Mouse (Mus musculus) gastrocnemius, adult 2 months (tissue): ENCODE measurements around the gene 3110082I17Rik. TPM values are rescaled to one million over a fixed set of nuclear protein-coding genes. Genes with fewer than 3 reads are reported as not detected.

Source experiments
- DNase-seq: peaks from one replicate; pipeline ENCODE4 v3.0.0; 2022
- H3K27ac ChIP-seq: fragments of 200-600 bp; 2 replicates; pipeline ENCODE4 v1.8.1; 2022; ENCODE audit warnings: mild to moderate bottlenecking
- H3K4me3 ChIP-seq: fragments of 200-600 bp; 2 replicates; pipeline ENCODE4 v1.8.1; 2022; ENCODE audit warnings: mild to moderate bottlenecking, moderate library complexity
- CTCF ChIP-seq: fragments of 200-600 bp; IDR thresholded peaks from 2 replicates; pipeline ENCODE4 v1.8.1; 2022; ENCODE audit warnings: antibody characterized with exemption, mild to moderate bottlenecking, moderate library complexity
- intact Hi-C: fragments of 180-260 bp; cut with DNase I; formaldehyde crosslinking; loops from one replicate; pipeline ENCODE4 v1.15.1; 2025
- microRNA-seq: library from miRNA; unstranded; fragments of <30 nt; microRNA quantifications from one replicate; pipeline ENCODE4 v1.2.0, GENCODE M21; 2021
- total RNA-seq, 2 experiments: library from RNA; stranded (reverse); gene quantifications; 2 replicates each; pipeline ENCODE4 v1.2.3; 2021

The 3110082I17Rik gene
- total RNA-seq, 2 experiments from 2014 or later: 7.9 to 10.3 TPM

DNA sequence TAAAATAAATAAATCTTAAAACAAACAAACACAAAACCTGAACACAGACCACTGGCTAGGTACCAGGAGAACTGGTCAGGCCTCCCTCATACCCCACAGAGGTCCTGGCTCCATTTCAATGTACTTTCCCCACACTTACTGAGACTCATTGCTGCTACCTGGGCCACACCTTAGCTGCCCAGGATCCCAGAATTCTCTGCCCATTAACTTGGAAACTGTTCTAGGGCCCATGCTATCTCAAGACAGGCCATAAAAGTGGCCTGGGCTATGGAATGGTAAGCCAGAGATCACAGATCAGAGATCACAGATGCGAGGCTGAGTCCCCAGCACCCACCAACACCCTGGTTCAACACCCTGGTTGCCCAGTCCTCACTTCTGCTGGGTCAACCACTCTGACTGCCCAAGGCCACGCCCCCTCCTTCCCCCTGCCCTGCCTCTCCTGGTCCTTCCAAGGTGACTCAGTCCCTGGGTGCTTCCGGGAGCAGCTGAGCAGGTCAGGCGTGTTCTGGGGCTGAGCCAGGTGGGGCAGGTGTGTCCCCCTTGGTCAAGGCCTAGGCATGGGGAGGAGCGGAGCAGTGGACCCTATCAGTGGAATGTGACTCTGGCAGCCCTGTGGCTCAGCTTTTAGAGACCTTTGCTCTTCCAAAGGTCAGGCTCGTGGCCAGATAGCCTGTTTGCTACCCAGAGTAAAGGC lies 143.2 kb downstream of the 3110082I17Rik start:
- TF ChIP-seq CTCF: no peak
- intact Hi-C loops: no loop called here
- H3K27ac ChIP-seq: no peak overlapping the region

DNA sequence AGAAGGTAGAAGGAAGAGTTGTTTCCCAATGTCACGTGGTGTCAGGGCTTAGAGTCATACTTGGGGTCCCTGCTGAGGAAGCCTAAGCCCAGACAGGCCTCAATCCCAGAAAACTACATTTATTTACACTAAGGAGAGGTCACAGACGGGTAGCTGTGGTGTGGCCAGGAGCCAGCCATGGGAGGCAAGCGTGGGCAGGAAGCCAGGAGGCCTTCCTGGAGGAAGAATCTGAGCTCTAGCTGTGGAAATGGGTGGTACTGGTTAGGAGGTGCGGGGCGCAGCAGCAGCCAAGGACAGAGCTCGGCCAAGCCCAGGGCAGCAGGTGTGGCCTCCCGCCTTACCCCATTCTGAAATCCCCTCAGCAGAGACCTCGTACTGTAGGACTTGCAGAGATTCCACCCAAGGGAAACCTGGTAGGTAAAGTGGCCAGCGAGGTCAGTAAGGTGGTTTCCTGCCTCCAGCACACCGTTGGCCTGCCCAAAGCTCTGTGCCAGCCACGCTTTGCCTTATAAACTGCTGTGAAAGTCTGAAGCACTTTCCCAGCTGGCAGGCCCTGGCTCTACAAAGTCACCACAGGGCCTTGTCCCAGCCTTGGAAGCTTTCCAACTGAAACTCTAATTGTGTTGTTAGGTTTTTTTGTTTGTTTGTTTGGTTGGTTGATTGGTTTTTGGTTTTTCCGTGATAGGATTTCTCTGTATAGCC lies 145.2 kb downstream of the 3110082I17Rik start:
- TF ChIP-seq CTCF: no peak
- DNase-seq: no peak

More for the DNA sequence above, 143.2 kb downstream of the 3110082I17Rik start:
- DNase-seq: no peak
- no peak overlapping the region for H3K4me3 ChIP-seq

DNA sequence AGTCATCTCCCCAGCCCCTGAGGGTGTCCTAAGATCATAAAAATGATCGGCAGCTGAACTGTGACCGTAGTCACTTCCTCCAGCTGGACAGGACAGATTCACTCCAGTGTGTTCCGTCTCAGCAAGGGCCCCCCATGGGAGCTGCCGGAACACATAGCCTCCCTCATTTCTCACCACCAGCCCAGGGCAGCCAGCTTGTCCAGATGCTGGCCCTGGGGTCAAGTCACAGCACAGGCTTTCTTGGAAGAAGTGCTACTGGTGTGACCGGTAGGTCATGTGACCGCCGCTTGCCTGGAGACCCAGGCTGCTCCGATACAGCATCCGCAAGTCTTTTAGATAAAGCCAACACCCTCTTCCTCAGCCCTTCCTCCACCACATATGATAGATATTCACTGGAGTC lies 146.8 kb downstream of the 3110082I17Rik start:
- DNase-seq: no peak
- no peak for TF ChIP-seq CTCF
- intact Hi-C loops: no loop called here
- no peak overlapping the region for H3K4me3 ChIP-seq
- H3K27ac ChIP-seq: no peak overlapping the region

More for the DNA sequence above, 145.2 kb downstream of the 3110082I17Rik start:
- Histone ChIP-seq H3K27ac (no peak overlapping the region), H3K4me3 (no peak overlapping the region)
- intact Hi-C loops: no loop called here

DNA sequence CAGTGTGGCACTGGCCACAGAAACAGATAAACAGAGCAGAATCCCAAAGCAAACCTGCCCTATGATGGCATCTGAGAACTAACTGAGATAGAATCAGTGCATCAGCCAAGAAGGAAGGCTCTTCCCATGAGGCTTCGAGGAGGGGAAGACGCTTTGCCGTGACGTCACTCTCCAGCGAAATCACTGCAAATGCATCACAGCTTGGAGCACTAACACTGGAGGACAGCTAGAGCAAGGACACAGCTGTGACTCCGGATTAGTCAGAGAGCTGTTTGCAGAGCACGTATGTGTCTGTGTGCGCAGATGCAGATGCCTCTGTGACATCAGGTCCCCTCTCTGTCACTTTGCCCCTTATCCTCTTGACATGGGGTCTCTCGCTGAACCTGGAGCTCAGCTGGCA lies 148.5 kb downstream of the 3110082I17Rik start:
- H3K27ac ChIP-seq: no peak overlapping the region

DNA sequence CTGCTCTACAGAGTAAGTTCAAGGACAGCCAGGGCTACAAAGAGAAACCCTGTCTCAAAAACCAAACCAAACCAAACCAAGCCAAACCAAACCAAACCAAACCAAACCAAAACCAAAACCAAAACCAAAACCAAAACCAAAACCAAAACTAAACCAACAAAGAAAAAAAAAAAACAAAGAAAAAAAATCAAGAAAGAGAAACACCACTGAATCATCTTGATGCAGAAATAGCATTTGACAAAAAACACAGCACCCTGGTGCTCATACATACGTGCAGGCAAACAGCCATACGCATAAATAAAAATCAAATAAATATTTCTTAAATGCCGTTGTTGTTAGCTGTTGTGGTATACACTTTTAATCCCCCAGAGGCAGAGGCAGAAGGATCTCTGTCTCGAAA lies 149.8 kb downstream of the 3110082I17Rik start:
- Histone ChIP-seq H3K4me3 (no peak overlapping the region), H3K27ac (no peak overlapping the region)
- TF ChIP-seq CTCF: no peak
- DNase-seq: no peak
- intact Hi-C loops: no loop called here

More for the DNA sequence above, 148.5 kb downstream of the 3110082I17Rik start:
- no peak for DNase-seq
- no peak overlapping the region for H3K4me3 ChIP-seq
- TF ChIP-seq CTCF: no peak
- intact Hi-C loops: no loop called here

DNA sequence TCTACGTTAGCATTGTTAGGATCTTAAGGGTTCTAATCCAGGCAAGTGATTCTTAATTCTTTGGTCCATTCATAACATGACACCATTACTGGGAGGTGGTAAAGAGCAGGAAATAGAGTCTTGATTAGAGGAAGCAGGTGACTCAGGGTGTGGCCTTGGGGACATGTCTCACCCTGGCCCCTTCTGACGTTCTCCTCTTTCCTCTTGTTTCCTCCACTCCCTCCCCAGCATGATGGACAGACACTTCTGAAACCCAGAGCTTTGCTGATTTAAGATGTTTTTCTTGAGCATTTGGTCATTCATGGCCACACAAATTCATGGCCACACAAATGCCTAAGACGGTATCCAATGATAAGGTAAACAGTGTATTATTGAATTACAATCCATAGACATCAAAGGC lies 150.4 kb downstream of the 3110082I17Rik start:
- intact Hi-C loops: no loop called here
- no peak for TF ChIP-seq CTCF
- DNase-seq: no peak
- Histone ChIP-seq H3K4me3 (no peak overlapping the region), H3K27ac (no peak overlapping the region)

Small RNA genes within 50 kb of the gene (microRNA-seq; reads per million reads assigned to microRNA genes)
- gene Mir339: 118 reads per million, percentile 47 among the genes with 10 or more reads in this experiment

Other genes with a start within 250 kb of the 3110082I17Rik start
- gene Get4, start 208.2 kb downstream of the 3110082I17Rik start, total RNA-seq: 10 to 100 TPM; 30.6 to 31.1 TPM
- 1 to 10 TPM in 1 of 2 experiments, under 1 TPM in 1; 0.89 to 1.0 TPM for gene Adap1, start 134.9 kb downstream of the 3110082I17Rik start, total RNA-seq
- 10 to 100 TPM; 48.7 to 69.6 TPM for gene Cox19, start 109.1 kb downstream of the 3110082I17Rik start, total RNA-seq
- not detected for gene Cyp2w1, start 107.9 kb downstream of the 3110082I17Rik start, total RNA-seq
- gene Gpr146, start 82.8 kb downstream of the 3110082I17Rik start, total RNA-seq: 10 to 100 TPM; 26.5 to 41.2 TPM
- under 1 TPM; 0.15 to 0.33 TPM for gene C130050O18Rik, start 55.2 kb downstream of the 3110082I17Rik start, total RNA-seq
- 1 to 10 TPM; 1.3 to 2.7 TPM for gene Gper1, start 37.4 kb downstream of the 3110082I17Rik start, total RNA-seq
- gene Zfand2a, start 24.0 kb upstream of the 3110082I17Rik start, total RNA-seq: 10 to 100 TPM in 1 of 2 experiments, 1 to 10 TPM in 1; 8.5 to 10.3 TPM
- gene Uncx, start 83.0 kb upstream of the 3110082I17Rik start, total RNA-seq: not detected